Mouse (Mus musculus) T-cell, adult 2 months (primary cell): ENCODE measurements around the gene Hpcal1.

Source experiments
- DNase-seq: peaks from one replicate; pipeline ENCODE4 v3.0.0; 2022; ENCODE audit warnings: low spot score

The Hpcal1 gene

DNA sequence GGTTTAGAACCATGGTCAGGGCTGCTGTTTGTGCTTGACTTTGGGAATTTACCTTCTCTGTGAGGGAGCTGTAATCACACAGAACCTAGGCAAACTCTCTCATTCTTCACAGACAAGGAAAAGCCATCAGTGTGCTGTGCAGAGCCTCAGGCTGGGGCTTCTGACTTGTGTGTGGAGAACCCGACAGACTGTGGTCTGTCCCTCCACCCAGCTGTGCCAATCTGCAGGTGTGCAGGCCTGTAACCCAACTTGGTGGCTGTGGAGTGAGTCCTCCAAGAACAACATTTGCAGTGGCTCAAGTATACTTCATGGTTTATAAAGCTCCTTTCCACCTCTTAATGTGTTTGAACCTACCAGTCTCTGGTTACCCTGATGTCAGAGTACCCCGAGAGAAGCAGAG lies 4.5 kb upstream of the Hpcal1 start:
- DNase-seq: no peak

DNA sequence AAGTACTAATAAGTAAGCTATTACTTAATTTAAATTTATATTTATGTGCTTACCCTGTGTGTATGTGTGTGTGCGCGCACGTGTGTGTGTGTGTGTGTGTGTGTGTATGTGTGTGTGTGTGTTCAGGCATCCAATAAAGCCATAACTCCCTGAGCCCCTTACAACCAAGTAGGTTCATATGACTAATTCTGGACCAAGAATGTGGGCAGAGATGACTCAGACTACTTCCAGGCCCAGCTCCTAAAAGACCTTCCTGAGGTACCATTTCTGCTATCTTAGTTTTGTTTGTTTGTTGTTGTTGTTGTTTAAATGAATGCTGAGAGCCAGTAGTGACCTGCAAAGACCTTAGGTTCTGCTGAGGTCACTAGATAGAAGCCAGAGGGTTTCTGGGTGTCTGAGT lies 1.7 kb upstream of the Hpcal1 start:
- no peak for DNase-seq

DNA sequence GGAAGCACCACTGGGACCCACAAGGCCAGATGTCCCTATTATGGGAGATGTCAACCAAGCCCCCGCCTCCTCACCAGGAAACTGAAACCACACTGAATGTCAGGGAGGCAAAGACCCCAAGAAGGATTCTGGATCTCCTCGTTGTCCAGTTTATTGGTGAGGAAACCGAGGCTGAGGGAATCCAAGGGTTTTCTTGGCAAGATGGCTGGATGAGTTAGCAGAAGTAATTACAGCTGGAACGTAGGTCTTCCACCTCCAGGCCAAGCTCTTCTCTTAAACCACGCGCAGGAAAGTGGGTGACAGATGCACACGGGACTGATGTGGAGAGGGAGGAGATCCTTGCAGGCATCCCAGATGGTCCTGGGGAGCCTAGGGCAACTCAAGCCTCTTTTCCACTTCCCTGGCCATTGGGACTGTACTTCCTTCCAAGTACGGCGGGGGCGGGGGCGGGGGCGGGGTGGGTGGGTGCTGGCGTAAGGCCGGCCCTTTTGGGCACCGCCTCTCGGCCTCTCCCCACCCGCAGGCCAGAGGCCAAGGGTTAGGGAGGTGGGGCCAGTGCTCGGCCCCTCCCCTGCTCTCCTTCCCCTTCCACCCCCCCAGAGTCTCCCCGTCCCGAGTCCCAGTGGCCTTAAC lies 609 bp upstream of the Hpcal1 start:
- DNase-seq: no peak

- DNase-seq: no peak
Observed at GRCm38 (mm10) chr12:17691320-17691876, 742 bp downstream of the Hpcal1 start.

- DNase-seq: peak; percentile 76
Observed at GRCm38 (mm10) chr12:17691891-17692321, 1.2 kb downstream of the Hpcal1 start.

DNA sequence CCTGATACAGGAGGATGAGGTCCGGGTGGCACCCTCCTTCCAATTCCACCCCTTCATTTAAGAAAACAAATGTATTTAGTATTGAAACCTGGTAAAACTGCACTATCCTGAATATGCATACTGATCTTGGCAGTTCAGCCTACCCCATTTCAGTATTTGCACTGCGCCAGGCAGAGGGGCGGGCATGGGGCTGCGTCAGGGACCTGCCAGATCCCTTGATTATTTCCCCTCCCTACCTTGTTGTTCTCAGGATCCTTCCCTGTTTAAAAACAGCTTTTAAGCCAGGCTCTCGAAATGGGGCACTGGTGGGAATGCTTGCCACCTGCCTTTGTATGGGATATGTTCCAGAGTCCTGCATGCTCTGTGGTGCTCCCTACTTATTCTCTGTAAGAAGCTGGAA lies 1.7 kb downstream of the Hpcal1 start:
- DNase-seq: no peak

DNA sequence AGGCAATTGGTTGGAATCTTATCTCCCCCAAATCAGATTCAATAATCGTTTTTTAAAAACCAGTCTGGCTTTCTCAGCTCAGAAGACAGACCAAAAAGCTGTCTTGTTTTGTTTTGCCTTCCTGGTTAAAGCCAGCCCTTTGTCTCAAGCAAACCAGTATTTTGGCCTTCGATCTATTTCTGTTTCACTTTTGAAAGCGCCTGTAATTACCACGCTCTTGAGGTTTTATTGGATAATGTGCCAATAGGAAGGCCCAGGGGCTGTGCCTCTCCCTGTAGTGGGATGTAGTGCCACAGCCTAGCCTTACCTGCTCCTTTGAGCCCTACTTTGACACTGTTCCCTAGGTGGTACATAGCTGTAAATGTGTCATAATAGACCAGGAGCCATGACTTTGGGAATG lies 2.3 kb downstream of the Hpcal1 start:
- no peak for DNase-seq

- peak; percentile 64 for DNase-seq
Observed at GRCm38 (mm10) chr12:17694589-17695115, 4.0 kb downstream of the Hpcal1 start.

DNA sequence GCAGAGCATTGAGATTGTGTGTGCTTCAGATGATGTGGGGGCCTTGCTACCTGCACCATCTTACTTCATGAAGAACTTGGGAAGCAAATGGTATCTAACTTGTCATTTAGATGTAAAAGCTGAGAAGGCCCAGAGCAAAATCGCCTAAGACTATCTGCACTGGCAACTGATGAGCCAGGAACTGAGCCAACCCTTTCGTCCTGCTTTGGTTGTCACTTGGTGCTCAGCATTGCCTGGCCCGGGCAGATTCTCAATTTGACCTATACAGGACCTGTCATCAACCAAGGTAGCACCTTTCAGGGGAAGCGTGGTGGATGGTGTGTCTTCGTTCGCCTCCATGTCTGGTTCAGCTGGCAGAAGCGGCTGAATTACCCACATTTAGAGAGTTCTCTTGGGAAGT lies 5.7 kb downstream of the Hpcal1 start:
- DNase-seq: no peak

GRCm38 (mm10) chr12:17698934-17699333 lies 8.3 kb downstream of the Hpcal1 start:
- no peak for DNase-seq

DNA sequence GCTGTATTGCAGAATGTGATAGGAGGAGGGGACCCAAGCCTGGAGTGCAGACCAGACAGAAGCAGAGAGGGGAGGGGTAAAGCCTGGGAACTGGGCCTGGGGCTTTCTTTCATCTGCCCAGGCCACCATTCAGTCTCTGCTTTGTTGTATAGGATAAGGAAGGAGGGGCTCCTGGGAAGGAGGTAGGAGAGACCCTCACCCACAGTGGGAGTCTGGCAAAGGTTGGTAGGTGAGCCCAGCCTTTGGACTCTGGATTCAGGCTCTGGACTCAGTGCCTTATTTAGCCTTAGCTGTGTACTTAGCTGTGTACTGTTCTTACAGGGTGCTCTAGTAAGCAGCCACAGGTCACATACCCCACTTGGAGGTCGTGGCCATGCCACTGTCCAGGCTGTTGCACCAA lies 8.8 kb downstream of the Hpcal1 start:
- DNase-seq: no peak

- no peak for DNase-seq
Observed at GRCm38 (mm10) chr12:17701131-17701720, 10.6 kb downstream of the Hpcal1 start.

DNA sequence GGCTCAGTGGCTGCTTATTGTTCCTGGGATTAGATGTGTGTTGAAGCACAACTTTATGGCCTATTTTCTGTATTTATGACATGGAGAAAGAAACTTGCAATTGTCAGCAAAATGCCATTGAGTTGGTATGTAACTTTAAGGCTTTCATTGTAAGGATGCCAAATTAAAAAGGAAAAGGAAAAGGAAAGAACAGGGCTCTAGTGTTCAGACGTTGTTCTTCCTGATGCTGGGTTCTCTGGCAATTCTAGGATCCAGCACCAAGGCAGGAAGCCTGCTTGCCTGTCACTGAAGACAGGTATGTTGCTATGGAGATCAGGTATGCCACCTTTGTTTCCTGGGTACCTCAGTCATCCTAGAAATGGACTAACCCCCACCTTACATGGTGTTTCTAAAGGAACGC lies 11.1 kb downstream of the Hpcal1 start:
- DNase-seq: no peak

GRCm38 (mm10) chr12:17702257-17702943 lies 11.7 kb downstream of the Hpcal1 start:
- DNase-seq: no peak

DNA sequence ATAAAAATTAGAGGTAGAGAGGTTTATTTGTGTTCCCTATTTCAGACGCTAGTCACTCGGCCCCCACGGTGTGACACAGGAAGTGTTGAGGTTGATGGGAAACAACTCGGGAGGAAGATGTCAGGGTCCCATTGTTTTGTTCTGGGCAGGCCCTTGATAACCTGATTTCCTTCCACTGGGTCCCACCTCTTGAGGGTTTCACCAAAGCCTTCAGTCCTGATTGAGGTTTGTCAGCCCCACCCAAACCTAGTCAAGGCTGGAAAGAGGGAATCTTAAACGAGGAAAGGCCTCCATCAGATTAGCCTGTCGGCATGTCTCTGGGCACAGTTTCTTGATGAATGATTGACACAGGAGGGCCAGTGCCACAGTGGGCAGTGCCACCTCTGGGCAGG lies 12.3 kb downstream of the Hpcal1 start:
- DNase-seq: no peak

DNA sequence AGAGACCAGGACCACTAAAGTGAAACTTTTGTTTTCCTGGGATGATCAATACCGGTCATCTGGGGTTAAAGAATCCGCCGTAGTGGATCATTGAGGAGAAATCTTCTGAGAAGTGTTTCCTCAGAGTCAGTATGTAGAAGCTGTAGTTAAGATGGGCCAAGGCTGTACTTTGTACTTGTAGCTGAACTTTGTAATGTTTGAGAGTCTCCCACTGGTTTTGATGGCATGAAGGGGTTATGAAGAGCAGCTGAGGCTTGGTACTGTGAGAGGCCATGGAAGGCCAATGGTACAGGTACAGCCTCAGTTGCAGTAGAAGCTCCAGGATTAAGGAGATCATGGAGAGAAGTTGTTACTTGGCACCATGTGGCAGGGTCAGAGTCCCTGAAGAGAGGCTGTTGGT lies 13.2 kb downstream of the Hpcal1 start:
- no peak for DNase-seq

DNA sequence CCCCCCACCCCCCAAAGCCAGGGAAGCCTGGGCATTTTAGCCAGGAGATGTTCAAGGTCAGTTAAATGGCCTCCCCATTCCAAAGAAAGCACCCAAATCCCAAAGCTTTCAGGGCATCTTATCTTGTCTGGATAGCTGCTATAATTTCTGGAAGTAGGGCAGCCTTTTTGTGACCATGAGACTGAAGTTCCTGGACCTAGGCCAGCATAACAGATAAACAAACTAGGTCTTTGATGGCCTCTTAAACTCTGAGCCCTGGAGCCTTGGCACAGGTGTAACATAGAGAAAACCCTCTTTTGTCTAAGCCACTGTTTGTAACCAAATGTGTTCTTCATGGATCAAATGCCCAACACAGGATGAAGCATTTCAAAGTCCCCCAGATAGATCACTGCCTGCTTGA lies 16.8 kb downstream of the Hpcal1 start:
- DNase-seq: no peak

- DNase-seq: no peak
Observed at GRCm38 (mm10) chr12:17709451-17709850, 18.8 kb downstream of the Hpcal1 start.

DNA sequence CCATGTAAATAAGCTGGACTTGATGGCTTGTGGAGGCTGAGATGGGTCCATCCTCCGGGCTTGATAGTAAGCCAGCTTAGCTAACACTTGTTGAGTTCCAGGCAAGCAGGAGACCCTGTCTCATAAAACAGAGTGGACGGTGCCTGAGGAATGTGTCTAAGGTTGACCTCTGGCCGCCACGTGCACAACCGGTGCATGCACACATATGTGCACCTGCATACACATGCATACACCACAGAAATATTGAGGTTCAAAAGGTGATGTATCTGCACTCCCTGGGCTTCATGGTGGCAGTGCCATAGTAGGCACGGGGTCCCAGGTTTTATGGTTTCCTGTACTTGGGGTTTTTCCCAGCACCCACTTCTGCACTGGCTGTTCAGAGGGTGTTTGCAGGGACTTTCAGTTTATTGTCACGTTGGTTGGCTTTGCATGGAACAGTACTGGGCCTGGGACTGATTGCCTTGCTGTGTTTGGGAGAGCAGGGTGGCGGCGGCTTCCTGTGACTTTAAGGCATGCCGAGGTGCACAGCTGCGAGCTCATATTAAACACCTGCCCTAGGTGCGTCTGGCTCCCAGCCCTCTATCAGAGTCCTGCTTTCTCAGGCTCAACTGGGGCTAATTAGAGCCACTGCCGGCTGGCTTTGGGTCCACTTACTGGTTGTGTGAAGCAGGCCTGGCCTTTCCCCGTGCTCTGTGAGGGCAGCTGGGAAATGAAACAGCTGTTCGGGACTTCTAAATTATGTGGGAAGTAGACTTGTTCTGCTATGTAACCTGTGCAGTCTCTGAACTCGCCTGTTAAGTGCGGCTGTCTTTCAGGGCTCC lies 19.5 kb downstream of the Hpcal1 start:
- DNase-seq: peak; percentile 23

DNA sequence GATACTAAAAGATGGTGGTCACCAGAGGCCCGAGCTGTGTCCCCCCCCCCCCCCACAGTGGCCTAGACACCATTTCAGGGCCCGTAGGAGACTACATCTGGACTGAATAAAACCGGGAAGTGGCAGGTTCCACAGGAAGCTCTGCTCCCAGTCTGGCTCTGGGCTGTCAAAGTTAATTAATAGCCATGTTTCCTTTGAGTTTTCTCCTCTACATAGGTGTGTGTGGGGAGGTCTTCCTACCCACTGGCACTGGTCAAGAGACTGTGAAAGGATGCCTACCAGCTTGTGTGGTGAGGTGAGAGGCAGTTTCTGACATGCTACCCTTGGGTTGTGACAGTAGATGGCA lies 20.1 kb downstream of the Hpcal1 start:
- no peak for DNase-seq

DNA sequence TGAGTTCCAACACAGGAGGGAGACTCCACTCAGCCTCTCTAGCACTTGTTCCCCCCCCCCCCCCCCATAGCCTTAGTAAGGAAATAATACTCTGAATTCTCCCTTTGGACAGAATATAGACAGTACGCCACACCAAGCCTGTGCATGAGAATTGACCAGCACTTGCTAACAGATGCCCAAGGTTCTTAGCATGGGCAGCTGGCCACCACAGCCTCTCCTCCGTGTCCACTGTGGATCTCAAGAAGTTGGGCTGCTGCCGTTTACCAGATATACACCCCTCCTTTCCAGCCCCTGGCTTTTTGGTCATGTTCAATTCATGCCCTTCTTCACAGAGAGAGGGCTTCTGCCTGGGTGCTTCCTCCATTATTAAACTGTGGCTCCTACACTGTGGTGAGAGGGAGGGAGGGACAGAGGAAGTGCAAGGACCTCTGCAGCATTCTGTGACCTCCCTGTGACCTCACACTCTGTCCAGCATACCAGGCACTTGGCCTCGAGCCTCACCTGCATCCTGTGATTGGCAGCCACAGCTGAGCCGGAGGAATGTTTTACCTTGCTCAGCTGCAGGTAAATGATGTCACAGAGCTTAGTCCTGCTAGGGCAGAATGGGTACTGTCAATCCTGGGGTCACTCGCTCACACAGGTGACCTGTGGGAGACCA lies 21.2 kb downstream of the Hpcal1 start:
- no peak for DNase-seq

DNA sequence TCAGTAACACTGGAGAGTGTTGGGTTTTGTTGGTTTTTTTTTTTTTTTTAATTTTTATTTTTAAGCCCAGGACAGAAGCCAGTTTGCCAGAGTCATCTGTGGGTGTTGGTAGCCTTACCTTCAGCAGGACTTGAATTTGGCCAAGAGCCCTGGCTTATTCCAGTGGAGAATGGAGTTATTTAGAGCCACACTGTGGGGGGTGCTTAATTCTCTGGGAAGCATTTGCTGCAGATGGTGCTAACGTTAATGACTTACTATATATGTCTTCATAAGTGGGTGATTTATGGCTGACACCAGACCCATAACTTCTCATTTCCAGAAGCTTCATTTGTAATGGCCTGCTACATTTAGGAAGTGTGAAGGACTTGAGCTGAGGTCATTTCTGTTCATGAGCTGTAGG lies 21.9 kb downstream of the Hpcal1 start:
- DNase-seq: no peak
